Mouse (Mus musculus) gastrocnemius, adult 2 months (tissue): ENCODE results near the gene Gm28053. TPM values are rescaled to one million over a fixed set of nuclear protein-coding genes. Genes with fewer than 3 reads are reported as not detected.

Experiments used
- DNase-seq: peaks from one replicate; pipeline ENCODE4 v3.0.0; 2022
- H3K27ac ChIP-seq: fragments of 200-600 bp; 2 replicates; pipeline ENCODE4 v1.8.1; 2022; ENCODE audit warnings: mild to moderate bottlenecking
- H3K4me3 ChIP-seq: fragments of 200-600 bp; 2 replicates; pipeline ENCODE4 v1.8.1; 2022; ENCODE audit warnings: mild to moderate bottlenecking, moderate library complexity
- CTCF ChIP-seq: fragments of 200-600 bp; IDR thresholded peaks from 2 replicates; pipeline ENCODE4 v1.8.1; 2022; ENCODE audit warnings: antibody characterized with exemption, mild to moderate bottlenecking, moderate library complexity
- intact Hi-C: fragments of 180-260 bp; cut with DNase I; formaldehyde crosslinking; loops from one replicate; pipeline ENCODE4 v1.15.1; 2025
- total RNA-seq, 2 experiments: library from RNA; stranded (reverse); gene quantifications; 2 replicates each; pipeline ENCODE4 v1.2.3; 2021

The Gm28053 gene
- total RNA-seq, 2 experiments from 2014 or later, result 0.84 TPM; not detected in 1

- TF ChIP-seq CTCF, result peak; percentile 1; the same call in 1 of the 2 replicates
- Histone ChIP-seq H3K27ac (peak overlapping the region; percentile 83), H3K4me3 (peak overlapping the region; percentile 70)
- intact Hi-C loops, result loop anchor here (5.0 to 10.0 kb wide), 2 partner anchors 45 to 63 kb away; partner anchors contain the start of gene Gimap4
- no peak for DNase-seq
These were observed 28.9 kb downstream of the Gm28053 start for GRCm38 (mm10) chr6:48747091-48747966.

DNA sequence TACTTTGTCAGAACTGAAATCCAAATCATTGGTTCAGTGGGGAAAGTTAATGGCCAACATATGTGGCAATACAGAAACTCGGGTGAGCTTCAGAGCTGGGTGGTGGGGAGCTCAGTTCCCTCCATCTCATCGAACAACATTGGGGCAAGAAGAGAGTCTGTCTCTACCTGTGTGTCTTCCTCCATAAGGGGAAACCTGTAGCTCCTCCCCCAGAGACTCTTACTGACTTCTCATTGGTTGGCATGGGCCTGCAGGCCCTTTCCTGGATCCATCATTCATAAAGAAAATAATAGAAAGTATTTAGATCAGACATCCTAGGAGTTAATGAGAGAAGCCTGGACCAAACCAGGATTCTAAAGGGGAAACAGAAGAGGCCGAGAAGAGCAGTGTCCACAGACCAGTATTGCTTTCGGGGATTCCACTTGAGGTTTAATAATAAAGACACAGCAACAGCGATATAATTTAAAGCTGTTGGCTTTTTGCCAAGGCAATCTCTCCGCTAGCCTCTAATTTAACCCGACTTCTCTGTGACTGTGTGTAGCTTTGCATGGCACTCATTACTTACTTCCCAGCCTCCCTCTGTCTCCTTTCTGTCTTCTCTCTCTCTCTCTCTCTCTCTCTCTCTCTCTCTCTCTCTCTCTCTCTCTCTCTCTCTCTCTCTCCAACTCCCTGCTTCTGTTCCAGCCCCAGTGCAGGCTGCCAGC is 45.3 kb downstream of the Gm28053 start:
- no peak for TF ChIP-seq CTCF
- no peak for DNase-seq
- Histone ChIP-seq H3K27ac (no peak overlapping the region), H3K4me3 (no peak overlapping the region)
- intact Hi-C loops, result no loop called here

GRCm38 (mm10) chr6:48764496-48764895 is 46.1 kb downstream of the Gm28053 start:
- no peak overlapping the region for H3K4me3 ChIP-seq
- DNase-seq, result no peak
- intact Hi-C loops, result no loop called here
- no peak overlapping the region for H3K27ac ChIP-seq
- no peak for TF ChIP-seq CTCF

- no peak for DNase-seq
- intact Hi-C loops, result no loop called here
- H3K27ac ChIP-seq, result no peak overlapping the region
- no peak for TF ChIP-seq CTCF
- no peak overlapping the region for H3K4me3 ChIP-seq
These were observed 49.9 kb downstream of the Gm28053 start for GRCm38 (mm10) chr6:48768178-48768869.

DNA sequence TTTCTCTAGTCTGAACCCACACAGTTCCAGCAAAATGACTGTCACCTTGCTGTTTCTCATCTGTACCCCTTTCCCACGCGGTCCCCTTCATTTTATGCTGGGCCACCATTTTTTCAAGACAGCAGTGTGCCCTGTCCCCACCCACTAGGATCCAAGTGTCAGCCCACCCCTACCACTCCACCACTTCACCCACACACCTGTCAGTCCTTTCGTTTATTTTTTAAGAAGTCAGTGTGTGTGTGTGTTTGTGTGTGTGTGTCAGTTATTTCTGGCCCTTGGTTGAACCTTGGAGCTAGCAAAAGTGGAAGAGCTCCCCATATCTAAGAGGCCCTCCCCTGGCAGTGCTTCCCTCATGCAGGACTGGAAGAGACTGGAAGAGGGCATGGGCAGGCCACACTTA is 50.5 kb downstream of the Gm28053 start:
- no peak for TF ChIP-seq CTCF
- intact Hi-C loops, result no loop called here
- H3K27ac ChIP-seq, result no peak overlapping the region
- no peak overlapping the region for H3K4me3 ChIP-seq
- no peak for DNase-seq

GRCm38 (mm10) chr6:48770696-48771095 is 52.3 kb downstream of the Gm28053 start, which contains the start of gene Gimap3:
Gimap3 (minus strand) TSS chr6:48770851.
- no peak within 1 kb of the TSS for H3K4me3 ChIP-seq
- intact Hi-C loops, result loop anchor here (5.0 kb wide), 2 partner anchors 228 to 593 kb away; no protein-coding TSS in a partner anchor
- TF ChIP-seq CTCF, result no peak
- H3K27ac ChIP-seq, result no peak within 1 kb of the TSS
- DNase-seq, result no peak

DNA sequence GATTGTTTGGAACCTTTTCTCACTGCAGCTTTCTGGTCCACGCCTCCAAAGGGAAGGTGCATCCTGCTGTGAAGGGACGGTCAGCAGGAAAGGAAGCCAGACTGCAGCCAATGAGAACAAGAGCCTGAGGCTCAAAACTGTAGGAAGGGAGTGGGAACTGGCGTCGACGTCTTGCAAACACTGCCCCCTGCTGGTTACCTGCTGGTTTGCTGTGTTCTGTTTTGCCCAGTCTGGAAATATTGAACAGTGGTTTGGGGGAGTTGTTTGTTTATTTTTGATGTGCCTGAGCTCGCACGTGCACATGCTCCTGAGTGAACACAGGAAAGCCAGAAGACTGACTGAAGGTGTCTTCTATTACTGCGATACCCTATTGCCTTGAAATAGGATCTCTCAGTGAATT is 53.6 kb downstream of the Gm28053 start:
- DNase-seq, result peak; percentile 83
- Histone ChIP-seq H3K27ac (no peak overlapping the region), H3K4me3 (no peak overlapping the region)
- peak; percentile 93 for TF ChIP-seq CTCF
- intact Hi-C loops, result loop anchor here (1.0 to 5.0 kb wide), 3 partner anchors 127 to 595 kb away; no protein-coding TSS in a partner anchor

DNA sequence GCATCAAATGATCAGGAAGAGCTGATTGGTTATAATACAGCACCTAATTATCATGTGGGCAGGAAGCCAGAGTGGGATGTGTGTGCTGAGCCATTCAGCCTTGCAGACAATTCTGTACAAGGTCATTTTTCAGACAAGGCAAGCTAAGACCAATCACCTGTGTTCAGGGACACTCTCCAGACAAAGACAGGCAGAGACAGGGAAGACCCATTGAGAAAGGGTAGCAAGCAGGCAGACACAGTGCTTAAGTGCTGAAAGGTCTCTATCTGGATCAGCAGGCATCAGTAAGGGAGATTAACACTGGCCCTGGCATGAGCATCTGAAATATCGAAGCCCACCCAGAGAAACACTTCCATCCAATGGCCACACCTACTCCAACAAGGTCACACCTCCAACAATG is 66.0 kb downstream of the Gm28053 start:
- Histone ChIP-seq H3K4me3 (no peak overlapping the region), H3K27ac (peak overlapping the region; percentile 62)
- TF ChIP-seq CTCF, result no peak
- intact Hi-C loops, result no loop called here
- DNase-seq, result no peak

DNA sequence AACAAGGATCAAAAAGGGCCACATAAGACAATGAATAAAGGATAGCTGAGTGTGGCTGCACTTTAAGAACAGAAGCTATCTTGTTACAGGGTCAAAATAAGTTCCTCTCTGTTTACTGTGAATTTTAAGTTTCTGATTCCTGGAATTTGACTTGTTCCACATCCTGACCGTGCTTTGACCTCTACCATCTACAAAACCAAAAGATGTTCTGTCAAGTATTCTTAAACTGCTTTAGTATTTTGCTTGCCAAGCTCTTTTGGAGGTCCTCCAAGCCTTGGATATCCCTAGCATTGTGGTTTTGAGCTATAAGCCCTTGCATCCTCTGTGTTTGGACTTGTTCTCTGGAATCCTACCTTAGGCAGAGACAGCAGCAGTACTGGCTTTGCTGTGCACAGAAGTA is 66.8 kb downstream of the Gm28053 start:
- no peak for TF ChIP-seq CTCF
- DNase-seq, result peak; percentile 19
- Histone ChIP-seq H3K27ac (peak overlapping the region; percentile 62), H3K4me3 (no peak overlapping the region)
- intact Hi-C loops, result no loop called here

DNA sequence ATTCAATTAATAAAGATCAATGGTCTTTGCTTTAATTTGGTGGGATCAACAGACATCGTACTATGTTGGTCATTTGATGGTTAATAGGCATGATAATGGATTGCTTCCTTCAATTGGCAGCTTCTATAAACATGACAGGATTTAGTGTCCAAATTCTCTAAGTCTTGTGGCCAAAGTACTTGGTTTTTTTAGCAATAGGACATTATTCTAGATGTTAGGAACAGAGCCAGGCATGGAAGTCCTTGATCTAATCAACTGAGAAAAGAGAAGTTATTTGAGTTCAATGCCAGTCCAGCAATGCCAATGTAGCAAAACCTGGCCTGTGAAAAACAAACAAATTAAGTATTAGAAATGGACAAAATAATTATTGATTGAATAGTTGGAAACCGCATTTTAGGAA is 67.2 kb downstream of the Gm28053 start:
- peak overlapping the region; percentile 20 for H3K27ac ChIP-seq

GRCm38 (mm10) chr6:48787867-48788266 is 69.5 kb downstream of the Gm28053 start:
- Histone ChIP-seq H3K27ac (no peak overlapping the region), H3K4me3 (no peak overlapping the region)
- intact Hi-C loops, result no loop called here
- DNase-seq, result no peak
- TF ChIP-seq CTCF, result no peak

More for the DNA sequence above, 67.2 kb downstream of the Gm28053 start:
- TF ChIP-seq CTCF, result no peak
- no peak overlapping the region for H3K4me3 ChIP-seq
- intact Hi-C loops, result no loop called here
- DNase-seq, result no peak

DNA sequence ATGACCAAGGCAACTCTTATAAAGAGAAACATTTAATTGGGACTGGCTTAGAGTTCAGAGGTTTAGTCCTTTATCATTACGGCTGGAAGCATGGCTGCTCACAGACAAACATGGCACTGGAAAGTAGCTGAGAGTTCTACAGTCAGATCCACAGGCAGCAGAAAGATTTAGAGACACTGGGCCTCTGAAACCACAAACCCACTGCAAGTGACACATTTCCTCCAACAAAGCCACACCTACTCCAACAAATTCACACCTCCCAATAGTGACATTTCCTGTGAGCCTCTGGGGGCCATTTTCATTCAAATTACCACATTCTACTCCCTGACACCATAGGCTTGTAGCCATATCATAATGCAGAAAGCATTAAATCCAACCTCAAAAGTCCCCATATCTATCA is 83.5 kb downstream of the Gm28053 start:
- intact Hi-C loops, result no loop called here
- no peak overlapping the region for H3K4me3 ChIP-seq
- no peak overlapping the region for H3K27ac ChIP-seq
- TF ChIP-seq CTCF, result no peak
- DNase-seq, result no peak

Other genes starting within 250 kb of the Gm28053 start
- gene Atp6v0e2, start 181.0 kb upstream of the Gm28053 start, total RNA-seq, result 10 to 100 TPM; 48.3 to 53.7 TPM
- gene Lrrc61, start 163.8 kb upstream of the Gm28053 start, total RNA-seq, result 10 to 100 TPM; 17.1 to 20.2 TPM
- 10 to 100 TPM; 13.9 to 22.2 TPM for gene Rarres2, start 145.8 kb upstream of the Gm28053 start, total RNA-seq
- not detected for gene Gm45021, start 129.0 kb upstream of the Gm28053 start, total RNA-seq
- gene Repin1, start 124.7 kb upstream of the Gm28053 start, total RNA-seq, result 10 to 100 TPM; 27.8 to 33.5 TPM
- gene Gm44965, start 124.7 kb upstream of the Gm28053 start, total RNA-seq, result not detected
- 1 to 10 TPM; 8.0 to 10.0 TPM for gene Zfp775, start 116.5 kb upstream of the Gm28053 start, total RNA-seq
- under 1 TPM; 0.38 to 0.50 TPM for gene AI854703, start 91.8 kb upstream of the Gm28053 start, total RNA-seq
- gene Gimap8, start 71.4 kb upstream of the Gm28053 start, total RNA-seq, result 1 to 10 TPM; 2.4 to 3.2 TPM
- 1 to 10 TPM; 1.1 to 1.2 TPM for gene Gimap9, start 42.5 kb upstream of the Gm28053 start, total RNA-seq
- gene Gimap4, start 34.1 kb upstream of the Gm28053 start, total RNA-seq, result 1 to 10 TPM; 3.6 to 5.5 TPM
- 10 to 100 TPM in 1 of 2 experiments, 1 to 10 TPM in 1; 8.4 to 13.8 TPM for gene Gimap6, start 10.4 kb upstream of the Gm28053 start, total RNA-seq
- not detected for gene Gimap7, start within 50 bp of the Gm28053 start, total RNA-seq
- 1 to 10 TPM; 2.2 to 2.3 TPM for gene Gimap1, start 20.4 kb downstream of the Gm28053 start, total RNA-seq
- gene Gimap5, start 27.6 kb downstream of the Gm28053 start, total RNA-seq, result 1 to 10 TPM; 1.5 to 1.6 TPM
- gene Gimap3, start 52.2 kb downstream of the Gm28053 start, total RNA-seq, result not detected
- gene Tmem176a, start 122.3 kb downstream of the Gm28053 start, total RNA-seq, result 1 to 10 TPM; 3.4 to 5.3 TPM
- 10 to 100 TPM; 11.4 to 12.9 TPM for gene Tmem176b, start 122.9 kb downstream of the Gm28053 start, total RNA-seq
- gene Aoc1, start 154.3 kb downstream of the Gm28053 start, total RNA-seq, result not detected
- gene 1600015I10Rik, start 211.3 kb downstream of the Gm28053 start, total RNA-seq, result not detected